Mouse (Mus musculus) heart, embryonic 11.5 days (tissue): Measurements from ENCODE around the gene Ptpn4. TPM values are rescaled to one million over a fixed set of nuclear protein-coding genes. Genes with fewer than 3 reads are reported as not detected.

ENCODE experiments used
- ATAC-seq: fragments of 200-750 bp; cut with Nextera tagmentation; replicated peaks from 2 replicates; pipeline ENCODE4 v1.8.0; 2017; ENCODE audit warnings: moderate library complexity; ENCODE audit not compliant: insufficient number of reproducible peaks, low FRiP score, low TSS enrichment
- H3K27ac ChIP-seq: fragments of 300-500 bp; sonication (generic); 2 replicates; pipeline ENCODE4 v1.5.1; 2014; ENCODE audit warnings: mild to moderate bottlenecking, low read depth, low read length
- H3K27me3 ChIP-seq: fragments of 300-500 bp; sonication (generic); 2 replicates; pipeline ENCODE4 v1.6.1; 2014; ENCODE audit warnings: mild to moderate bottlenecking, low read length, mixed read lengths; ENCODE audit not compliant: control insufficient read depth, insufficient read depth
- H3K36me3 ChIP-seq: fragments of 300-500 bp; sonication (generic); 2 replicates; pipeline ENCODE4 v1.6.1; 2014; ENCODE audit warnings: mild to moderate bottlenecking, low read length, moderate library complexity, mixed read lengths; ENCODE audit not compliant: control insufficient read depth, insufficient read depth
- H3K4me1 ChIP-seq: fragments of 300-500 bp; sonication (generic); 2 replicates; pipeline ENCODE4 v1.6.1; 2014; ENCODE audit warnings: low read length; ENCODE audit not compliant: control insufficient read depth, insufficient read depth
- H3K4me2 ChIP-seq: fragments of 300-500 bp; sonication (generic); 2 replicates; pipeline ENCODE4 v1.6.1; 2014; ENCODE audit warnings: mild to moderate bottlenecking, moderate library complexity
- H3K4me3 ChIP-seq: fragments of 300-500 bp; sonication (generic); 2 replicates; pipeline ENCODE4 v1.5.1; 2014; ENCODE audit warnings: low read depth, low read length
- H3K9ac ChIP-seq: fragments of 300-500 bp; sonication (generic); 2 replicates; pipeline ENCODE4 v1.6.1; 2014; ENCODE audit warnings: mild to moderate bottlenecking, low read depth, low read length, moderate library complexity
- H3K9me3 ChIP-seq: fragments of 300-500 bp; sonication (generic); replicated peaks from 2 replicates; pipeline ENCODE4 v1.6.1; 2016; ENCODE audit warnings: low read length; ENCODE audit not compliant: control insufficient read depth
- WGBS: fragments of 180-500 bp; shearing (Covaris S2); extraction: QIAGEN DNeasy Blood & Tissue Kit; methylation state at CpG from one replicate; pipeline ENCODE4 v1.1.7; 2014; ENCODE audit not compliant: insufficient replicate concordance; 5-methylcytosine and 5-hydroxymethylcytosine counted together
- polyA plus RNA-seq: library from polyadenylated mRNA; unstranded; fragments of >200 nt; fragmentation: Nextera tagmentation; extraction: Ambion mirVana; gene quantifications from 2 replicates; pipeline ENCODE4 v1.2.1, GENCODE M21; 2014

Gene Ptpn4
- polyA plus RNA-seq, 1 experiment from 2014 or later = 5.9 TPM

DNA sequence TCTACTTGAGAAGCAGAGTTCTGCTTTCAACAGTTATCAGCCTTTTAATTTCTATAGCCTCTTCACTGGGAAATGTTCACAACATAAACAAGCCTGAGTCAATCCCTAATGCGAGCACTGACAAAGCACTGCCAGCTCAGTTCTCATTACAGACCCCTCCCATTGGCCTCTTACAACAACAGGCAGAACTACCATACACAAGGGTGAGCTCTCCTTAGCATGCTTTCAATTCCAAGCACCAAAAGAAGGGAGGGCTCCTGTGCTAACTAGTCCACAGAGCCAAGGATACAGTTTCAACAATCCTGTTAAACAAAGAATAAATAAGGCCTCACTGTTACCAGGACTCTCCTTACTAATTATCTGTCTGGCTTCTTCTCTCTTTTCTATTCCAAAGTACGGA lies 213.0 kb downstream of the Ptpn4 start:
- no peak overlapping the region for H3K4me2 ChIP-seq
- no peak overlapping the region for H3K9ac ChIP-seq
- no peaks in the 10 kb centered on the region for H3K27me3 ChIP-seq
- H3K27ac ChIP-seq = no peak overlapping the region
- no peaks in the 10 kb centered on the region for H3K36me3 ChIP-seq
- no peak overlapping the region for H3K4me3 ChIP-seq
- WGBS = 65% methylated on average over 2 of the region's 2 CpGs
- peaks cover 2% of the 10 kb centered on the region for H3K4me1 ChIP-seq
- no peak for ATAC-seq
- no peaks in the 10 kb centered on the region for H3K9me3 ChIP-seq

DNA sequence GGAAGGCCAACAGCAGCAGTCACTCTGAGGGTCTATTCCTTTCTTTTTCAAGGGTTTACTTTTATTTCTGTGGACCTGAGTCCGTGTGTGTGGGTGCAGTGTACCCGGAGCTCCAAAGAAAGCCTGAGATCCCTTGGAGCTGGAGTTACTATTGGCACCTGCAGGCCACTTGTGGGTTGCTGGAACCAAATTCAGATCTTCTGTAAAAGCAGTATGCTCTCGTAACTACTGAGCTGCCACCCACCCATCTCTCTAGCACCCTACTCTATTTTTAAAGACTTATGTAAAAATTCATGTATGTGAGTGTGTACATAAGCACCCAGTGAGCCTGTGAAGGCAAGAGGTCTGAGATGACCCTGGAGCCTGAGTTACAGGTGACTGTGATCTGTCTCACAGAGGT lies 232.0 kb downstream of the Ptpn4 start:
- no peak overlapping the region for H3K9ac ChIP-seq
- no peaks in the 10 kb centered on the region; the same call in 1 of the 2 replicates for H3K36me3 ChIP-seq
- H3K9me3 ChIP-seq = no peaks in the 10 kb centered on the region
- H3K4me2 ChIP-seq = no peak overlapping the region
- H3K4me3 ChIP-seq = no peak overlapping the region
- no peak overlapping the region for H3K27ac ChIP-seq
- no peaks in the 10 kb centered on the region for H3K27me3 ChIP-seq
- no peak for ATAC-seq
- 91% methylated on average over 3 of the region's 3 CpGs for WGBS
- H3K4me1 ChIP-seq = no peaks in the 10 kb centered on the region

Other genes starting within 250 kb of the Ptpn4 start
- 24.4 and 29.6 TPM in 2 replicates for gene Epb41l5, start 188.6 kb downstream of the Ptpn4 start, polyA plus RNA-seq
- gene Tmem177, start 75.6 kb upstream of the Ptpn4 start, polyA plus RNA-seq = 6.3 and 6.4 TPM in 2 replicates
- 0.17 TPM in 1 of 2 replicates, not detected in the other for gene Cfap221, start 159.6 kb upstream of the Ptpn4 start, polyA plus RNA-seq
- gene Sctr, start 169.3 kb upstream of the Ptpn4 start, polyA plus RNA-seq = 0.15 TPM in 1 of 2 replicates, not detected in the other
- gene Tmem37, start 236.5 kb upstream of the Ptpn4 start, polyA plus RNA-seq = 19.1 and 19.6 TPM in 2 replicates